Mouse (Mus musculus) heart, embryonic 11.5 days (tissue): Measurements from ENCODE around the gene Gh. TPM values are rescaled to one million over a fixed set of nuclear protein-coding genes. Genes with fewer than 3 reads are reported as not detected.

Experiments used
- ATAC-seq: fragments of 200-750 bp; cut with Nextera tagmentation; replicated peaks from 2 replicates; pipeline ENCODE4 v1.8.0; 2017; ENCODE audit warnings: moderate library complexity; ENCODE audit not compliant: insufficient number of reproducible peaks, low FRiP score, low TSS enrichment
- H3K27ac ChIP-seq: fragments of 300-500 bp; sonication (generic); 2 replicates; pipeline ENCODE4 v1.5.1; 2014; ENCODE audit warnings: mild to moderate bottlenecking, low read depth, low read length
- H3K27me3 ChIP-seq: fragments of 300-500 bp; sonication (generic); 2 replicates; pipeline ENCODE4 v1.6.1; 2014; ENCODE audit warnings: mild to moderate bottlenecking, low read length, mixed read lengths; ENCODE audit not compliant: control insufficient read depth, insufficient read depth
- H3K36me3 ChIP-seq: fragments of 300-500 bp; sonication (generic); 2 replicates; pipeline ENCODE4 v1.6.1; 2014; ENCODE audit warnings: mild to moderate bottlenecking, low read length, moderate library complexity, mixed read lengths; ENCODE audit not compliant: control insufficient read depth, insufficient read depth
- H3K4me1 ChIP-seq: fragments of 300-500 bp; sonication (generic); 2 replicates; pipeline ENCODE4 v1.6.1; 2014; ENCODE audit warnings: low read length; ENCODE audit not compliant: control insufficient read depth, insufficient read depth
- H3K4me2 ChIP-seq: fragments of 300-500 bp; sonication (generic); 2 replicates; pipeline ENCODE4 v1.6.1; 2014; ENCODE audit warnings: mild to moderate bottlenecking, moderate library complexity
- H3K4me3 ChIP-seq: fragments of 300-500 bp; sonication (generic); 2 replicates; pipeline ENCODE4 v1.5.1; 2014; ENCODE audit warnings: low read depth, low read length
- H3K9ac ChIP-seq: fragments of 300-500 bp; sonication (generic); 2 replicates; pipeline ENCODE4 v1.6.1; 2014; ENCODE audit warnings: mild to moderate bottlenecking, low read depth, low read length, moderate library complexity
- H3K9me3 ChIP-seq: fragments of 300-500 bp; sonication (generic); replicated peaks from 2 replicates; pipeline ENCODE4 v1.6.1; 2016; ENCODE audit warnings: low read length; ENCODE audit not compliant: control insufficient read depth
- WGBS: fragments of 180-500 bp; shearing (Covaris S2); extraction: QIAGEN DNeasy Blood & Tissue Kit; methylation state at CpG from one replicate; pipeline ENCODE4 v1.1.7; 2014; ENCODE audit not compliant: insufficient replicate concordance; 5-methylcytosine and 5-hydroxymethylcytosine counted together
- polyA plus RNA-seq: library from polyadenylated mRNA; unstranded; fragments of >200 nt; fragmentation: Nextera tagmentation; extraction: Ambion mirVana; gene quantifications from 2 replicates; pipeline ENCODE4 v1.2.1, GENCODE M21; 2014

Gh gene
- polyA plus RNA-seq, 1 experiment from 2014 or later = not detected

GRCm38 (mm10) chr11:106271794-106272643, 29.6 kb downstream of the Gh start:
- ATAC-seq = peak; percentile 55
- 1% methylated on average over 41 of the region's 41 CpGs for WGBS
- H3K4me2 ChIP-seq = peak overlapping the region; percentile 77
- no peaks in the 10 kb centered on the region for H3K27me3 ChIP-seq
- H3K4me3 ChIP-seq = peak overlapping the region; percentile 79
- peak overlapping the region; percentile 85 for H3K27ac ChIP-seq
- H3K9ac ChIP-seq = peak overlapping the region; percentile 84
- H3K9me3 ChIP-seq = no peaks in the 10 kb centered on the region
- peaks cover 33% of the 10 kb centered on the region for H3K4me1 ChIP-seq
- H3K36me3 ChIP-seq = peaks cover under 1% of the 10 kb centered on the region

- WGBS = 38% methylated on average over 5 of the region's 5 CpGs
- Histone ChIP-seq H3K27ac (0 out of 2 replicates have a peak overlapping the region, but pooled peaks have one; percentile 0), H3K9ac (peak overlapping the region; percentile 84), H3K4me3 (peak overlapping the region; percentile 79), H3K36me3 (peaks cover 8% of the 10 kb centered on the region), H3K27me3 (no peaks in the 10 kb centered on the region), H3K4me2 (peak overlapping the region; percentile 77), H3K9me3 (no peaks in the 10 kb centered on the region), H3K4me1 (peaks cover 33% of the 10 kb centered on the region)
- no peak for ATAC-seq
Measured at GRCm38 (mm10) chr11:106271131-106271793, 30.4 kb downstream of the Gh start.

GRCm38 (mm10) chr11:106269060-106269431, 32.6 kb downstream of the Gh start:
- Histone ChIP-seq H3K4me2 (no peak overlapping the region), H3K4me1 (peaks cover 27% of the 10 kb centered on the region), H3K36me3 (peaks cover 30% of the 10 kb centered on the region), H3K9me3 (no peaks in the 10 kb centered on the region), H3K27me3 (no peaks in the 10 kb centered on the region), H3K9ac (peak overlapping the region; percentile 46; the same call in 1 of the 2 replicates), H3K27ac (no peak overlapping the region), H3K4me3 (no peak overlapping the region)
- no peak for ATAC-seq
- 36% methylated on average over 3 of the region's 3 CpGs for WGBS

GRCm38 (mm10) chr11:106268326-106269059, 33.2 kb downstream of the Gh start:
- H3K9me3 ChIP-seq = no peaks in the 10 kb centered on the region
- H3K27ac ChIP-seq = no peak overlapping the region
- WGBS = 53% methylated on average over 8 of the region's 8 CpGs
- peaks cover 27% of the 10 kb centered on the region for H3K4me1 ChIP-seq
- H3K36me3 ChIP-seq = peaks cover 36% of the 10 kb centered on the region
- H3K9ac ChIP-seq = peak overlapping the region; percentile 46; the same call in 1 of the 2 replicates
- no peaks in the 10 kb centered on the region for H3K27me3 ChIP-seq
- no peak overlapping the region for H3K4me3 ChIP-seq
- ATAC-seq = no peak
- H3K4me2 ChIP-seq = no peak overlapping the region

GRCm38 (mm10) chr11:106267871-106268270, 33.8 kb downstream of the Gh start:
- H3K4me3 ChIP-seq = no peak overlapping the region
- H3K9ac ChIP-seq = no peak overlapping the region
- H3K27ac ChIP-seq = no peak overlapping the region
- H3K4me1 ChIP-seq = peaks cover 27% of the 10 kb centered on the region
- H3K9me3 ChIP-seq = no peaks in the 10 kb centered on the region
- 68% methylated on average over 5 of the region's 5 CpGs for WGBS
- ATAC-seq = no peak
- no peak overlapping the region for H3K4me2 ChIP-seq
- H3K27me3 ChIP-seq = no peaks in the 10 kb centered on the region
- H3K36me3 ChIP-seq = peaks cover 38% of the 10 kb centered on the region

- H3K27ac ChIP-seq = no peak overlapping the region; the same call in 1 of the 2 replicates
Measured at GRCm38 (mm10) chr11:106267311-106267852, 34.3 kb downstream of the Gh start.

GRCm38 (mm10) chr11:106266431-106266830, 35.2 kb downstream of the Gh start:
- peaks cover 23% of the 10 kb centered on the region for H3K4me1 ChIP-seq
- no peak overlapping the region for H3K4me2 ChIP-seq

More at GRCm38 (mm10) chr11:106267311-106267852, 34.3 kb downstream of the Gh start:
- H3K4me3 ChIP-seq = no peak overlapping the region
- 63% methylated on average over 15 of the region's 15 CpGs for WGBS
- H3K9me3 ChIP-seq = no peaks in the 10 kb centered on the region
- no peaks in the 10 kb centered on the region for H3K27me3 ChIP-seq
- H3K36me3 ChIP-seq = peaks cover 39% of the 10 kb centered on the region
- H3K9ac ChIP-seq = 0 out of 2 replicates have a peak overlapping the region, but pooled peaks have one; percentile 43
- H3K4me1 ChIP-seq = peaks cover 27% of the 10 kb centered on the region
- H3K4me2 ChIP-seq = no peak overlapping the region
- no peak for ATAC-seq

GRCm38 (mm10) chr11:106265570-106265969, 36.1 kb downstream of the Gh start:
- Histone ChIP-seq H3K27me3 (no peaks in the 10 kb centered on the region), H3K4me3 (no peak overlapping the region), H3K9ac (no peak overlapping the region), H3K4me1 (peaks cover 19% of the 10 kb centered on the region), H3K27ac (no peak overlapping the region), H3K9me3 (no peaks in the 10 kb centered on the region), H3K36me3 (peaks cover 53% of the 10 kb centered on the region), H3K4me2 (no peak overlapping the region)
- 90% methylated on average over 4 of the region's 4 CpGs for WGBS
- ATAC-seq = no peak

More at GRCm38 (mm10) chr11:106266431-106266830, 35.2 kb downstream of the Gh start:
- ATAC-seq = no peak
- H3K9ac ChIP-seq = no peak overlapping the region
- H3K9me3 ChIP-seq = no peaks in the 10 kb centered on the region
- no peaks in the 10 kb centered on the region for H3K27me3 ChIP-seq
- no peak overlapping the region for H3K4me3 ChIP-seq
- H3K36me3 ChIP-seq = peaks cover 48% of the 10 kb centered on the region
- H3K27ac ChIP-seq = no peak overlapping the region
- 89% methylated on average over 10 of the region's 10 CpGs for WGBS
